Mouse (Mus musculus): Measurements from ENCODE around the gene Tmem120a.

Tmem120a gene

GRCm38 (mm10) chr5:135731322-135731721 lies 12.9 kb downstream of the Tmem120a start:
- no peak for DNase-seq (ENCODE audit: low spot score in 2 of 2)

GRCm38 (mm10) chr5:135730916-135731315 lies 13.3 kb downstream of the Tmem120a start:
- DNase-seq (ENCODE audit: low spot score in 2 of 2) = no peak

DNA sequence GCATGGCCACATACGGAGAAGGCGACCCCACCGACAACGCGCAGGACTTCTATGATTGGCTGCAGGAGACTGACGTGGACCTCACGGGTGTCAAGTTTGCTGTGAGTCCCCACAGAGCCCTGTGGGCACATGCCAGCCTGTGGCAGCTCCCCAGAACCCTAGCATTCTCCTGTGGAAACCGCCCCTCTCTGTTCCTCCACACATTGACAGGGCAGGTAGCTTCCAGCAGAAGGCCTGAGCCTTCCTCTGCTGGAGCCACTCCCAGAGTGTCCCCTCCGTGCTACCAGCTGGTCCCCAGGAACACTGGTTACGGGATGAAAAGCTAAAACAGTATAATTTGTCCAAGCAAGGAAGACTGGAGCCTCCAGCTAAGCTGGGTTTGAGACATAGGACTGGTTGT lies 14.0 kb downstream of the Tmem120a start:
- DNase-seq (ENCODE audit: low spot score in 2 of 2) = no peak

- no peak for DNase-seq (ENCODE audit: low spot score in 2 of 2)
These were observed 14.9 kb downstream of the Tmem120a start for GRCm38 (mm10) chr5:135729351-135729750.

GRCm38 (mm10) chr5:135728361-135728760 lies 15.9 kb downstream of the Tmem120a start:
- no peak for DNase-seq (ENCODE audit: low spot score in 2 of 2)

GRCm38 (mm10) chr5:135727871-135728270 lies 16.4 kb downstream of the Tmem120a start:
- no peak for DNase-seq (ENCODE audit: low spot score in 2 of 2)

GRCm38 (mm10) chr5:135726641-135727346 lies 17.5 kb downstream of the Tmem120a start:
- DNase-seq (ENCODE audit: low spot score in 2 of 2) = no peak

- DNase-seq (ENCODE audit: low spot score in 2 of 2) = no peak
These were observed 18.3 kb downstream of the Tmem120a start for GRCm38 (mm10) chr5:135725991-135726390.

- DNase-seq (ENCODE audit: low spot score in 2 of 2) = no peak
These were observed 18.8 kb downstream of the Tmem120a start for GRCm38 (mm10) chr5:135725391-135725841.

DNA sequence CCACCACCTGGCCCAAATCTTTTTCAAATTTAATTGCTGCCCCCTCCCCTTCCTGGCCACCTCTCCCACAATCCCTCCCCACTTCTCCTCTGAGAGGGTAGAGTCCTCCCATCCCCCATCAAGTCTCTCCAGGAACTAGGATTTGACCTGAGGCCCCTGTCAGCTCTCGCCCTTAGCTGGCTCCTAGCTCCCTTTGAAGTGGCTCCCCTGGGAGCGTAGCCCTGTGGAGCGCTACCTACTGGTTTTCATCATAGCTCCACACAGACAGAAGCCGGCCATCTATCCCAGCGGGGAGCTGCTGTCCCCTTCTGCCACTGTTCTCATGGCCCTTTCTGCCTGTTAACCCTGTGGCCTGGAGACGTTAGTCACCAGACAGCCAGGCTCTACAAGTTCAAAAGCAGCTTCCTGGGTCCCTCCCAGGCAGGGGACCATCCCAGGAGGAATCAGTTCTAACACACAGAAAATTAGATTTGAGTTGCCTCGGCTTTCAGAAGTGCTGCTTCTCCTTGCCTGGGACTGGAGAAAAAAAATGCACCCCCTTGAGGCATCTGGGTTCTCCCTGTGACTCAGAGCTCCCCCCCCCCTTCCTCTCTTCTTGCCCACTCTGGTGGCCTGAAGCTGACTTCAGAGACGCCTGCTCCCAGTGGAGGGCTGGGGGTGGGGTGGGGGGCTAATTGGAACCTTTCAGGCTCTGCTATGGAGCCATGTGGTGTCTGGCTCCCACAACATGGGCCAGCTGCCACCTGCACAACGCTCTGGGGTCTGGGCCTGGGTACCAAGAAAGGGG lies 19.5 kb downstream of the Tmem120a start:
- DNase-seq (ENCODE audit: low spot score in 2 of 2) = no peak

GRCm38 (mm10) chr5:135723165-135723751 lies 21.0 kb downstream of the Tmem120a start:
- no peak for DNase-seq (ENCODE audit: low spot score in 2 of 2)

GRCm38 (mm10) chr5:135722121-135722520 lies 22.1 kb downstream of the Tmem120a start:
- DNase-seq (ENCODE audit: low spot score in 2 of 2) = no peak

DNA sequence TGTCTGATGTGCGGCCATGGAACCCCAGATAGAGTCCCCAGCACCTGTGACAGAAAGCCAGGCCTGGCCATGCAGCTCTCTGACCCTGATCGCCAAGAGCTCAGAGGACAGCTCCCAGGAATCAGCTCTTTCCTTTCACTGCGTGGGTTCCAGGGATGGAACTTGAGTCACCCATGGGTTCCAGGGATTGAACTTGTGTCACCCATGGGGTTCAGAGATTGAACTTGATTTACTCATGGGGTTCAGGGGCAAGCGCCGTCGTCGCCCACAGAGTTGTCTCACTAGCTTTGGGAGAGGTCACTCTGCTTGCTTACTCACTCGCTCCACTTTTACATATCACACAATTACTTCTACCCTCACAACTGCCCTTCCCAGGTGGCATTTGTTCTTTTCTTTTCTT lies 23.2 kb downstream of the Tmem120a start:
- DNase-seq (ENCODE audit: low spot score in 2 of 2) = no peak

DNA sequence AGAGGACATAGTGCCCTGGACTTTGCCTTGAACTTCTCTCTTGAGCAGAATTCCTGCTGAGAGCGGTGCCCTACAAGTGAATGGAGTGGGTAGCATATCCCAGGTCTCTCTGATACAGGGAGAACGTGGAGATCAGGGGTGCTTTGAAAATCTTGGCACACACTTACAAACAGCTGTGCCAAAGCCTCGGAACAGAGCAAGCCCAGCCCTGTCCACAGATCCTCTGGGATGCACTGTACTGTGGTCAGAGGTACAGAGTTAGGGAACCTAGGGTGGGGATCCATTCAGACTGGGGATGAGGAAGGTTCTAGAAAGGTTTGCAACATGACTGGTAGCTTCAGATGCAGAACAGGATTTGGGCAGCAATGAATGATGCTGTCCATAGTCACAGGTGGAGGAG lies 24.1 kb downstream of the Tmem120a start:
- no peak for DNase-seq (ENCODE audit: low spot score in 2 of 2)

GRCm38 (mm10) chr5:135719586-135720120 lies 24.6 kb downstream of the Tmem120a start:
- no peak for DNase-seq (ENCODE audit: low spot score in 2 of 2)

DNA sequence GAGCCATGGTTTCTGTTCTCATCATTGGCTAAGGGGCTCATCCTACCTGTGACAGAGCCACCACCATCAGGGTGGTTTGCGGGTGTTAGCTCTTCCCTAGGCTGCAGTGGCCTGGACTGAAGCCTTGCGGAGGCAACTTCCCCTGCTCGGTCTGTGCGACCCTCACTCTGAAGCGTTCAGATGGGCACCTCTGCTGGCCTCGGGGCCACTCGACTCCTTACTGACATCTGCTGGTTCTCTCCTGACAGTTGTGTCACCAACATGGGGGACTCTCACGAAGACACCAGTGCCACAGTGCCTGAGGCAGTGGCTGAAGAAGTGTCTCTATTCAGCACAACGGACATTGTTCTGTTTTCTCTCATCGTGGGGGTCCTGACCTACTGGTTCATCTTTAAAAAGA lies 28.6 kb downstream of the Tmem120a start:
- DNase-seq (ENCODE audit: low spot score in 2 of 2) = no peak

GRCm38 (mm10) chr5:135713441-135714218 lies 30.6 kb downstream of the Tmem120a start:
- DNase-seq (ENCODE audit: low spot score in 2 of 2) = peak; percentile 71 to 77

- no peak for DNase-seq (ENCODE audit: low spot score in 2 of 2)
These were observed 31.4 kb downstream of the Tmem120a start for GRCm38 (mm10) chr5:135712803-135713202.

- DNase-seq (ENCODE audit: low spot score in 2 of 2) = no peak
These were observed 32.5 kb downstream of the Tmem120a start for GRCm38 (mm10) chr5:135711582-135712355.

GRCm38 (mm10) chr5:135710599-135711214 lies 33.5 kb downstream of the Tmem120a start:
- DNase-seq (ENCODE audit: low spot score in 2 of 2) = peak; percentile 56 to 62
